Comparison of ENCODE assay signal across 14 mouse cellular contexts in the genomic region with DNA sequence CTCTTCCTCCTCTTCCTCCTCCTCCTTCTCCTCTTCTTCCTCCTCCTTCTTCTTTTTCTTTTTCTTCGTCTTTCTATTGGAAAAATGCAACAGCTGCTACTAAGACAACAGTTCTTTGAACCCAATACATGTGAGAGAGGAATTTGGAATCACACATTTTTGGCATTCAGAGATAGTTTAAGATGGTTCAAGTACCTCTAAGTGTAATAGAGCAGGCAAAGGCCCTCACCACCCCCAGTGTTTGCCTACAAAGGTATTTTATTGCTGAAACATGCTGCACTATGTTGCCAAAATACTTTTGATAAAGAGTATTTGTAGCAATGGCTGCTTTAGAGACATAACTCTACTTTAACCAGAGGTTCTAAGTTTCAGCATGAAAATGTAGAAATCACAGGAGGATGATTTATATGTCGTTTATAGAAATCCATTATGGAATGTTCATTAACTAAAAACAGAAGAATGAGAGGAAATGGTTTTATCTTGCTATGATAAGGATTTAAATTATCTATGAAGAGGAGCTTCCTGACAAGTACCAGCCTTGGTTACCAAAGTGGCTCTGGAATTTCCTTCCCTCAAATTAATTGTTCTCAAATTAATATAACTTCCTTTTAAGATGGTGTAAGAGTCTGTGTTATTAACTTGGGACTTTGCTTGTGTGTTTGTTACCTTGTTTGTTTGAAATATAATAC.
"Had no signal": no experiment of that assay in that cellular context is flagged by ENCODE, and none has a peak within 500 bp of the region (broad histone marks: within the 10 kb centered on the region; RNA-seq: fewer than 3 reads in every experiment).

No protein-coding gene starts in this region.

- ATAC-seq: intestine, embryonic 15.5 days had no signal

- H3K4me3 ChIP-seq: intestine, embryonic 15.5 days; kidney, embryonic 15.5 days; left cerebral cortex, adult 2 months had no signal

- H3K27me3 ChIP-seq: intestine, embryonic 15.5 days; kidney, embryonic 15.5 days had no signal

- H3K9ac ChIP-seq: intestine, embryonic 15.5 days; kidney, embryonic 15.5 days; liver, embryonic 14.5 days had no signal

- H3K4me1 ChIP-seq: intestine, embryonic 15.5 days; kidney, embryonic 15.5 days had no signal

- H3K27ac ChIP-seq: intestine, embryonic 15.5 days; kidney, embryonic 15.5 days; left cerebral cortex, adult 2 months; liver, embryonic 14.5 days had no signal

- DNase-seq: kidney, adult 11 months; kidney, adult 8-10 months; kidney, postnatal 10 days; kidney, postnatal 36 days; layer of hippocampus, postnatal 36 days; midbrain, embryonic 14.5 days; thymus, adult 18-20 months; thymus, postnatal 36 days had no signal

- H3K9me3 ChIP-seq: intestine, embryonic 15.5 days; kidney, embryonic 15.5 days had no signal

- H3K4me2 ChIP-seq: intestine, embryonic 15.5 days; kidney, embryonic 15.5 days; liver, embryonic 11.5 days; midbrain, embryonic 11.5 days had no signal

- H3K36me3 ChIP-seq: intestine, embryonic 15.5 days; kidney, embryonic 15.5 days had no signal
